Mouse (Mus musculus) limb, embryonic 12.5 days (tissue): ENCODE results near the gene Arid5b. TPM values are rescaled to one million over a fixed set of nuclear protein-coding genes. Genes with fewer than 3 reads are reported as not detected.

Experiments
- ATAC-seq: fragments of 200-750 bp; cut with Nextera tagmentation; 2 replicates; pipeline ENCODE4 v1.8.0; 2017; ENCODE audit warnings: low read depth, moderate TSS enrichment; ENCODE audit not compliant: insufficient number of reproducible peaks, insufficient read depth, low FRiP score, low TSS enrichment
- H3K27ac ChIP-seq: fragments of 300-500 bp; sonication (generic); 2 replicates; pipeline ENCODE4 v1.5.1; 2016; ENCODE audit warnings: mild to moderate bottlenecking, moderate library complexity
- H3K27me3 ChIP-seq: fragments of 300-500 bp; sonication (generic); 2 replicates; pipeline ENCODE4 v1.6.1; 2016; ENCODE audit warnings: mild to moderate bottlenecking, moderate library complexity
- H3K36me3 ChIP-seq: fragments of 300-500 bp; sonication (generic); 2 replicates; pipeline ENCODE4 v1.6.1; 2016; ENCODE audit warnings: mild to moderate bottlenecking, moderate library complexity
- H3K4me1 ChIP-seq: fragments of 300-500 bp; sonication (generic); replicated peaks from 2 replicates; pipeline ENCODE4 v1.6.1; 2016
- H3K4me2 ChIP-seq: fragments of 300-500 bp; sonication (generic); 2 replicates; pipeline ENCODE4 v1.6.1; 2016; ENCODE audit warnings: mild to moderate bottlenecking, moderate library complexity
- H3K4me3 ChIP-seq: fragments of 300-500 bp; sonication (generic); replicated peaks from 2 replicates; pipeline ENCODE4 v1.5.1; 2016; ENCODE audit warnings: mild to moderate bottlenecking
- H3K9ac ChIP-seq: fragments of 300-500 bp; sonication (generic); replicated peaks from 2 replicates; pipeline ENCODE4 v1.6.1; 2016; ENCODE audit warnings: mild to moderate bottlenecking, moderate library complexity
- H3K9me3 ChIP-seq: fragments of 300-500 bp; sonication (generic); 2 replicates; pipeline ENCODE4 v1.6.1; 2016; ENCODE audit warnings: mild to moderate bottlenecking, moderate library complexity
- WGBS: fragments of 180-500 bp; shearing (Covaris S2); methylation state at CpG from one replicate; pipeline ENCODE4 v1.1.7; 2016; 5-methylcytosine and 5-hydroxymethylcytosine counted together
- polyA plus RNA-seq: library from polyadenylated mRNA; unstranded; fragments of >200 nt; fragmentation: Nextera tagmentation; extraction: Ambion mirVana; gene quantifications from 2 replicates; pipeline ENCODE4 v1.2.1, GENCODE M21; 2016

The Arid5b gene
- polyA plus RNA-seq, 1 experiment from 2014 or later, result 48.0 TPM

DNA sequence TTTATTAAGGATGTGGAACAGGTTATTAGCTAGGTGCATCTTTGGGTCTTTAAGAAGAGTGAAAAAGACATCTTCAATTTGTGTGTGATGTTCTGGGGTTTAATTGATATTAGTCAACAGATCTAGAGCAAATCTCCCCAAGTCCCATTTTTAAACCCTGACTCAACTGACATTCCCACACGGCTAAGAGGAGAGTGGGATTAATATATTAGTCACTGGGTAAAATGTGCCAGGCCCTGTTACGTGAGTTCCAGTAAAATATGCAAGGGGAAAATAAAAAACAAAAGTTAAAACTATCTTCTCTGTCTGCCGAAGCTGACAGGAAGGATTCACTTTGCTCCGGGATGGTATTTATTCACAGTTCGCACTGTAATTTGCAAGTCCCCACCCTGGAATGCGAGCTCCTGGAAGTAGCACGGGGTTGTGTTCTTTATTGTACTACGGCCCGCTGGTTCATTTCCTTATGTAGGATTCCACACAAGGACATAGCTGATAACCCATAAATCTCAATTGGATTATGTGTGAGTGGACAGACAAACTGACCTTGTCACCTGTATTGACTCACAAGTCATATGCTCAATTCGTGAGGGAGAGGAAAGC lies 121.8 kb downstream of the Arid5b start:
- peaks cover 6% of the 10 kb centered on the region; the same call in 1 of the 2 replicates for H3K9me3 ChIP-seq
- H3K27ac ChIP-seq, result no peak overlapping the region
- no peak overlapping the region for H3K4me3 ChIP-seq
- H3K36me3 ChIP-seq, result peaks cover 18% of the 10 kb centered on the region; the same call in 1 of the 2 replicates
- H3K4me2 ChIP-seq, result no peak overlapping the region
- no peak overlapping the region for H3K9ac ChIP-seq
- WGBS, result 43% methylated on average over 10 of the region's 10 CpGs
- ATAC-seq, result no peak
- no peaks in the 10 kb centered on the region for H3K27me3 ChIP-seq
- peaks cover 25% of the 10 kb centered on the region for H3K4me1 ChIP-seq

DNA sequence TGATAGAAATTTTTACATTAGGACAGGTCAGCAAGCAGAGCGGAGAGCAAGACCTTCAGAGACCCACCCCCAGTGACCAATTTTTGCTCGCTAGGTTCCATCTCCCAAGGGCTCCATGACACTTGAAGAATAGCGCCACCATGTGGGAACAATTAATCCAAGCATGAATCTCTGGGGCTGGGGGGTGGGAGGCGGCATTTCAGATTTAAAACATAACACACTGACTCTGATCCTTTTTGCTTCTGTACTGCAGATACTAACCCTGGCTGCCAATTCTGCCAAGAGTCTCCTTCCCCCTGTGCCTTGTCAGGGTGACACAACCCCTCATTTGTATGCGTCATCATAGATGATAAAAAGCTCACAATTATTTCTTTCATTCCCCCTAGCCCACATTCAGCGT lies 122.4 kb downstream of the Arid5b start:
- Histone ChIP-seq H3K27me3 (no peaks in the 10 kb centered on the region), H3K4me3 (no peak overlapping the region), H3K4me1 (peaks cover 25% of the 10 kb centered on the region), H3K9ac (no peak overlapping the region), H3K4me2 (no peak overlapping the region), H3K36me3 (peaks cover 23% of the 10 kb centered on the region; the same call in 1 of the 2 replicates), H3K9me3 (peaks cover 7% of the 10 kb centered on the region; the same call in 1 of the 2 replicates), H3K27ac (no peak overlapping the region)
- no peak for ATAC-seq
- 81% methylated on average over 6 of the region's 6 CpGs for WGBS

DNA sequence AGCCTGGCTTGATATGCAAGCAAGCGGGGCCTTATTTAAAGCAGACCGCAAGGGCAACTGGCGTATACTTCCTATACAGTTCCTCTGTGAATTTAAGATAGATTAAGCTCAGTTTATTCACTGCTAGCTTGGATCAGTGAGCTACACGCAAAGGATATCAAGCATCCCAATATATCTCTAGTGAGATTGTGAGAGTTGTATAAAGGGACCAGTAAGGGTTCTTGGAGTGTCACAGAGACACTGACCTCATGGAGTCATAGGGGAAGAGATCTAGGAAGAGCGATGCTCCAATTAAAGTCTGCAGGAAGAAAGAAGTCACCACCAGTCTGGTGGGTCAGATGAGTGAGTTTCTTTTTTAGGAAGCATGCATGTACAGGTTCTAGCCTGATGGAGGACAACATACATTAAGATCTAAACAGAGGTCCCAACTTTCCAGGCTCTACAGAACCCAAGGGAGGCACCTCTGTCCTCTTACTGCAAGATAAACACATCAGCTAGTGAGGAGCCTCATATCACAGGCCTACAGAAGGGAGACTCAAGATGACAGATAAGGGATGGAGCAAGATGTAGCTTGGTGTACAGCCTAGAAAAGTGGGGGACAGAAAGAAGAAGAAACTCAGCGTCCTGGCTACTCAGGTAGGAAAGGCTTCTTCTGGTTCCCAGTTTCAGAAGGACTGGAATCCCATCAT lies 123.0 kb downstream of the Arid5b start:
- no peaks in the 10 kb centered on the region for H3K27me3 ChIP-seq
- 94% methylated on average over 6 of the region's 6 CpGs for WGBS
- H3K27ac ChIP-seq, result no peak overlapping the region
- H3K4me1 ChIP-seq, result peaks cover 25% of the 10 kb centered on the region
- no peak overlapping the region for H3K4me3 ChIP-seq
- peaks cover 7% of the 10 kb centered on the region; the same call in 1 of the 2 replicates for H3K9me3 ChIP-seq
- ATAC-seq, result no peak
- H3K9ac ChIP-seq, result no peak overlapping the region
- H3K4me2 ChIP-seq, result no peak overlapping the region
- peaks cover 23% of the 10 kb centered on the region; the same call in 1 of the 2 replicates for H3K36me3 ChIP-seq

DNA sequence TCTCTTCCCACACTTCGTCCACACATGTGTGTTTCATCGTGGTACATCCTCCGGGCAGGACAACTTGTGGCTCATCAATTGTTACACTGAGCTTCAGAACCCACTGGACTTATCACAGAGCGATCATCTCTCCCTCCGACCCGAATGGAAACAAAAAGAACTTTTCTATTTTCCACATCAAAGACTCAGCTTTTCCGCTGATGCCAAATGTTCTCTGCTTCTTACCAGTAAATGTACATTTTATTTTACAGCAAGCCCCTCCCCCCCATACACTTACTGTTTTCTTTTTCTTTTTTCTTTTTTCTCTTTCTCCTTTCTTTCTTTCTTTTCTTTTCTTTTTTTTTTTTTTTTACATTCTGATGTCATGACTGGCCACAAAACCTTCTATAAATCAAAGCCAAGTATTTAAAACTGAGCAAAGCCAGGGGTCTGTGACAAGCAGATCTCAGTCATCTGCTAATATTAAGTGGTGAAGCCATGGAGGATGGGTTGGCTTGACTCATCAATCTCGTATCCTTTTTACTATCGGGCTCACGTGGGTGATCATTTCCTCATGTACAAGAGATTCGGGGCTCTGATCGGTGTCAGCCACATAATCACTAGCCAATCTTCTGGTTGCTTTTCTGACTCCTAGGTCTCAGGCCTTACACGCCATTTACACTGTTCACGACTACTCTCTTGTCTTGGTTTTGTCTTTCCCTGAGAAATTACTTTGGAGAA lies 124.3 kb downstream of the Arid5b start:
- WGBS, result 89% methylated on average over 14 of the region's 14 CpGs
- Histone ChIP-seq H3K36me3 (peaks cover 15% of the 10 kb centered on the region; the same call in 1 of the 2 replicates), H3K9me3 (peaks cover 7% of the 10 kb centered on the region; the same call in 1 of the 2 replicates), H3K9ac (no peak overlapping the region), H3K4me2 (no peak overlapping the region), H3K4me1 (peaks cover 25% of the 10 kb centered on the region), H3K27me3 (no peaks in the 10 kb centered on the region), H3K4me3 (no peak overlapping the region), H3K27ac (no peak overlapping the region)
- ATAC-seq, result no peak

DNA sequence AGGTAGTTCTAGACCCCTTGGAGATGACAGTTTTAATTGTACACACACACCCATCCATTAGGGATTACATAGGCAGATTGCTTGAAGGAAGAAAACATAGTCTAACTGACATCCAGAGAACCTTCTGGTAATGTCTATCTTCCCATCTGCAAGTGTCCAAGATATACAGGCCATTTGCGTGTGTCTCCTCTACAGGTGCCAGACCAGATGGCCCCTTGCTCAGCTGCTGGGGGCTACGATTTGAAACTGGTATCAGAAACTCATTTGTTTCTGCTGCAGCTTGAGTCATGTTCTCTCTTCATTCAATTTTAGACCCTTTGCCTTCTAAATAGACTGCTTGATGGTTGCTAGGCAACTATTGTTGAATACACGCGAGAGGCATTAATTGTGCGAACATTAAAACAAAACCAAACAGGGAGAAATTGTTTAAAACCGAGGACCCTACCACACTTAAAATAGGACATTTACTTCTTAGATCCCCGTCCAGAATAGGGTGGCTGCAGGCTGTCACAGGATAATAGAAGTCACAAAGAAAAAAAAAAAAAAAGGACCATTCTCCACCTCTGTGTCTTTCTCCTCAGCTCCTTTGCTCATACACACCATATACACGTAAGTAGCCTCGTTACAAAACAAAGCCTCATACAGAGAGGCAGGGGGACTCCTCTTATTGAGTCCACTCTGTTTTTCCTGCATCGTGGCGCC lies 125.0 kb downstream of the Arid5b start:
- 84% methylated on average over 11 of the region's 11 CpGs for WGBS
- no peak for ATAC-seq

DNA sequence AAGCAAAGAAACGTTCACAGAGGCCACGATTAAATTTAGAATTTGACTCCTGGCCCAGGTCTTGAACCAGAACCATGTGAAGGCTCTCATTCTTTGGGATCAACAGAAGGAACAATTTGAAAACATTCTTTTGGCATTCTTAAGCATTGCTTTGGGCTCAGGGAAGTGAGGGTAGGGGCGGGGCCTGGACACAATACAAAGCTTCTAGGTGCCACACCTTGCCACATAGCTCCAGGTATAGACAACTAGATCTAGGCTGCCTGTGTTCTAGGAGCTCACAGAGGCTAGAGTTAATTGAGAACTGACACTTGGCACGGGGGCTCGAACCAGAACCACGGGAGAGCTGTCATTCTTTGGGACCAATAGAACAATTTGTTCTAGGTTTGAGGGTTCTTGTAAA lies 130.0 kb downstream of the Arid5b start:
- Histone ChIP-seq H3K36me3 (peaks cover 10% of the 10 kb centered on the region; the same call in 1 of the 2 replicates), H3K4me3 (no peak overlapping the region), H3K9me3 (peaks cover 7% of the 10 kb centered on the region; the same call in 1 of the 2 replicates), H3K4me2 (no peak overlapping the region), H3K27ac (peak overlapping the region; percentile 29), H3K9ac (no peak overlapping the region), H3K27me3 (no peaks in the 10 kb centered on the region), H3K4me1 (peaks cover 20% of the 10 kb centered on the region)
- WGBS, result 85% methylated on average over 6 of the region's 6 CpGs
- no peak for ATAC-seq

More for the DNA sequence above, 125.0 kb downstream of the Arid5b start:
- Histone ChIP-seq H3K9me3 (peaks cover 7% of the 10 kb centered on the region; the same call in 1 of the 2 replicates), H3K4me1 (peaks cover 22% of the 10 kb centered on the region), H3K27me3 (no peaks in the 10 kb centered on the region), H3K36me3 (peaks cover 15% of the 10 kb centered on the region; the same call in 1 of the 2 replicates), H3K4me2 (no peak overlapping the region), H3K9ac (no peak overlapping the region), H3K4me3 (no peak overlapping the region), H3K27ac (no peak overlapping the region)

DNA sequence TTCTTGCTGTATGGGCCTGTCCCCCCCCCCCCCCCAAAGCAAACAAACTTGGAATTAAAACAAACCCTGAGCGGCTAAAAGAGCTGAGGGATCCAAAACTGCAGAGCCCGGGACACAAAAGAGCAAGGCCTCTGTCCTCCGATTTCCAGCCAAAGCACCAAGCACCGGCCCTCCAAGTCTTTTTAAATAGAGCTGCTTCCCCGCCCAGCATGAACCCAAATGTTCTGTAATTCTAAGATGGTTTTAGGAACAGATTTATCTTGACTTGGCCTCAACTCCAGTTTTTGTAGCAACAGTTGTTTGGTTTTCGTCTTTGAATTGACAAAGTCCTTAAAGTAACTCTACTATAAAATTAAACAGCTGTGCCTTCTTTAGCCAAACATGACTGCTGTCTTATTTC lies 130.8 kb downstream of the Arid5b start:
- Histone ChIP-seq H3K4me3 (no peak overlapping the region), H3K4me2 (no peak overlapping the region), H3K27ac (0 out of 2 replicates have a peak overlapping the region, but pooled peaks have one; percentile 29), H3K9ac (no peak overlapping the region), H3K36me3 (peaks cover 10% of the 10 kb centered on the region; the same call in 1 of the 2 replicates), H3K4me1 (peaks cover 20% of the 10 kb centered on the region), H3K27me3 (no peaks in the 10 kb centered on the region), H3K9me3 (peaks cover 7% of the 10 kb centered on the region; the same call in 1 of the 2 replicates)
- ATAC-seq, result no peak
- 70% methylated on average over 6 of the region's 6 CpGs for WGBS

DNA sequence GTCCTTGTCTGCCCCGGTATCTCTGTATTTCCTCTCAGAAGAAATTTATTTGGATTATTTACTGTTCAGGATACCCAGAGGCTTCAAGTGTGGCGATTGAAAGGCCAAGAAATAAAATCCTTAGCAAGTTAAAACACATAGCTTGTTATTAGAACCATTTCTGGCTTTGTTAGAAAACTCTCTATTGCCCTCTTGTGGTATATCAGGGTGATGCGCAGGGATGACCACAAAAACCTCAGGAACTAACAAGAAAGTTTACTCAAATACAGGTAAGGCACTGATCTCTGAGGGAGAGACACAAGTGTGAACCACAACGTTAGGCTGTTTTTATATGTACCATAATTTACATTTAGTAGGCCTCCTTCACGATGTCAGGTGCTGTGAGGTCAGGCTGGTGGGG lies 131.7 kb downstream of the Arid5b start:
- Histone ChIP-seq H3K4me3 (no peak overlapping the region), H3K36me3 (peaks cover 6% of the 10 kb centered on the region; the same call in 1 of the 2 replicates), H3K9ac (no peak overlapping the region), H3K27ac (no peak overlapping the region), H3K4me1 (peaks cover 20% of the 10 kb centered on the region), H3K4me2 (no peak overlapping the region), H3K27me3 (no peaks in the 10 kb centered on the region), H3K9me3 (peaks cover 2% of the 10 kb centered on the region; the same call in 1 of the 2 replicates)
- WGBS, result 10% methylated on average over 5 of the region's 5 CpGs
- ATAC-seq, result no peak

DNA sequence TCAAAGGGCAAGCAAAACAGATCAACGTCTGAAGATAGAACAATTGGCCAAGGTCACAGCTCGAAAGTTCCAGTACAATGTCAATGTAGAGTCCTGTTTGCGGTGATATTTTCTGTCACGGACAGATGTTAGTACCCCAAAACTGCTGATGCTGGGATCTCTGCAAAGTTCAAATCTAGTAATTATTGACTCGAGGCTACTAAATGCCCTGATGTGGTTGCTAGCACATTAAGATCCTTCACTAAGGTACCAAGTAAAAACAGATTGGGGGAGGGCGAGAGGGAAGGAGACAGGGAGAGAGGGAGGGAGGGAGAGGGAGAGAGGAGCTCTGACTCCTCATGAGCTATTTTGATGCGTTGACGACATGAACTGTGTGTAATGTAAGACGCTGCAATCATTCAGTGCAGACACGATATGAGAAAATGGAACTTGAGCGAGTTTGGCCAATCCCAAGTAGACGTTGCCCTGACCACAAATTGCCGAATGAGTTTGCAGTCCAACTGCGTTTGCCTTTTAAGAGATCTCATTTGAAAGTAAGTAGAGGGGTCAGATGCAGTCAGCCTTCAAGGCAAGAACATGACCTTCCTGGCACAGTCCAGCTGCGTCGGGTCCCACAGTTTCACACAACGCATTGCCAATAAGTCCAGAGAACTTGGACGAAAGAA lies 133.1 kb downstream of the Arid5b start:
- WGBS, result 86% methylated on average over 18 of the region's 18 CpGs
- no peaks in the 10 kb centered on the region for H3K36me3 ChIP-seq
- no peaks in the 10 kb centered on the region for H3K9me3 ChIP-seq
- no peaks in the 10 kb centered on the region for H3K27me3 ChIP-seq
- no peak overlapping the region for H3K27ac ChIP-seq
- no peak overlapping the region for H3K9ac ChIP-seq
- no peak overlapping the region for H3K4me3 ChIP-seq
- H3K4me1 ChIP-seq, result peaks cover 25% of the 10 kb centered on the region
- ATAC-seq, result no peak
- H3K4me2 ChIP-seq, result no peak overlapping the region

DNA sequence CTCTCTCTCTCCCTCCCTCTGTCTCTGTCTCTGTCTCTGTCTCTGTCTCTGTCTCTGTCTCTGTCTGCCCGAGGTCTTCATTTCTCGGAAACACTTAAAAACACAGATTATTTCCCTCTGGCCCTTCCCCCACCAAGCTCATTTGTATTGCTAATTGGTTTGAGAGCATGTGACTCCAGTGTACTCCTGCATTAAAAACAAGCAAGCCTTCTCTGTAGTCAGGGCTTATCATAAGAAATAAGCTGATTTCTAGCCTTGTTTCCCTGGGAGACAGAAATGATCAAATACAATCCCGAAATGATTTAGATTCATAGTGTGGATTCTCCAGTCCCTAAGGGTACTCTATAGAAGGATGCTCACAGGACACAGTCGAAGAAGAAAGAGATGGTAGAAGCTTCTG lies 136.0 kb downstream of the Arid5b start:
- 80% methylated on average over 4 of the region's 4 CpGs for WGBS
- no peak overlapping the region for H3K27ac ChIP-seq
- H3K9me3 ChIP-seq, result no peaks in the 10 kb centered on the region
- H3K36me3 ChIP-seq, result peaks cover 9% of the 10 kb centered on the region; the same call in 1 of the 2 replicates
- H3K9ac ChIP-seq, result no peak overlapping the region
- no peak for ATAC-seq
- peaks cover 18% of the 10 kb centered on the region; the same call in 1 of the 2 replicates for H3K4me1 ChIP-seq
- no peaks in the 10 kb centered on the region for H3K27me3 ChIP-seq
- no peak overlapping the region for H3K4me3 ChIP-seq
- H3K4me2 ChIP-seq, result no peak overlapping the region
